ENCODE assay signal across 32 mouse cellular contexts in genomic region chr7:28185884-28186283, GRCm38 (mm10). TPM values are rescaled to one million over a fixed set of nuclear protein-coding genes. Genes with fewer than 3 reads are reported as not detected.
A peak's percentile ranks its signal among the peaks of the same experiment; 100 is the strongest.
DNase-seq lines count a peak whose midpoint lies in the region; ATAC-seq and TF ChIP-seq lines count a peak whose summit lies in the region.
"Had no signal": no experiment of that assay in that cellular context is flagged by ENCODE, and none has a peak within 500 bp of the region (broad histone marks: within the 10 kb centered on the region; RNA-seq: fewer than 3 reads in every experiment).

No protein-coding gene starts in this region.

- H3K27me3 ChIP-seq in hindbrain, embryonic 16.5 days (replicated peaks; ENCODE audit: control insufficient read depth, insufficient read depth, low read length) = no peaks in the 10 kb centered on the region
- H3K27me3 ChIP-seq in hindbrain, embryonic 14.5 days (ENCODE audit: control insufficient read depth, insufficient read depth, low read length) = no peaks in the 10 kb centered on the region
- H3K27me3 ChIP-seq in midbrain, embryonic 11.5 days (ENCODE audit: control insufficient read depth, insufficient read depth, low read length) = no peaks in the 10 kb centered on the region
- H3K27me3 ChIP-seq in midbrain, embryonic 10.5 days (ENCODE audit: low read depth, poor library complexity, severe bottlenecking) = no peaks in the 10 kb centered on the region
- no peaks in the 10 kb centered on the region for H3K27me3 ChIP-seq in E14TG2a.4 (ENCODE audit: insufficient read depth, low read length)
- H3K27me3 ChIP-seq: embryonic facial prominence, embryonic 12.5 days; forebrain, embryonic 15.5 days; hindbrain, embryonic 15.5 days; limb, embryonic 15.5 days; liver, embryonic 13.5 days; neural tube, embryonic 13.5 days; Patski had no signal

- H3K27ac ChIP-seq in hindbrain, embryonic 16.5 days (ENCODE audit: low read depth, low read length) = no peak overlapping the region
- no peak overlapping the region for H3K27ac ChIP-seq in hindbrain, embryonic 14.5 days
- H3K27ac ChIP-seq in midbrain, embryonic 11.5 days (ENCODE audit: low read depth, low read length) = no peak overlapping the region
- no peak overlapping the region for H3K27ac ChIP-seq in midbrain, embryonic 10.5 days (replicated peaks)
- no peak overlapping the region for H3K27ac ChIP-seq in ES-E14 (ENCODE audit: insufficient read depth, low read depth, low read length, poor library complexity, severe bottlenecking)
- H3K27ac ChIP-seq: embryonic facial prominence, embryonic 12.5 days; forebrain, embryonic 15.5 days; gastrocnemius, adult 2 months; heart, embryonic 10.5 days; hindbrain, embryonic 15.5 days; layer of hippocampus, adult 2 months; limb, embryonic 15.5 days; liver, embryonic 13.5 days; neural tube, embryonic 13.5 days had no signal

- H3K4me3 ChIP-seq in hindbrain, embryonic 16.5 days (ENCODE audit: low read length) = no peak overlapping the region
- H3K4me3 ChIP-seq in hindbrain, embryonic 14.5 days (replicated peaks; ENCODE audit: low read length) = no peak overlapping the region
- no peak overlapping the region for H3K4me3 ChIP-seq in midbrain, embryonic 11.5 days (ENCODE audit: low read depth, low read length)
- no peak overlapping the region for H3K4me3 ChIP-seq in midbrain, embryonic 10.5 days
- H3K4me3 ChIP-seq in E14TG2a.4 (replicated peaks; ENCODE audit: low read length) = peak overlapping the region; percentile 62
- H3K4me3 ChIP-seq in ES-E14 (ENCODE audit: insufficient read depth in 1 of 2, low read depth in 1 of 2, low read length in 2 of 2, poor library complexity in 1 of 2, severe bottlenecking in 1 of 2) = peak overlapping the region in 1 of 2 experiments; percentile 60; a peak in 3 of 4 replicates
- H3K4me3 ChIP-seq: embryonic facial prominence, embryonic 12.5 days; forebrain, embryonic 15.5 days; gastrocnemius, adult 2 months; heart, embryonic 10.5 days; hindbrain, embryonic 15.5 days; layer of hippocampus, adult 2 months; limb, embryonic 15.5 days; liver, embryonic 13.5 days; myocyte; neural tube, embryonic 13.5 days had no signal

- H3K9me3 ChIP-seq in hindbrain, embryonic 16.5 days (ENCODE audit: control insufficient read depth, low read length) = no peaks in the 10 kb centered on the region
- no peaks in the 10 kb centered on the region for H3K9me3 ChIP-seq in hindbrain, embryonic 14.5 days (ENCODE audit: control insufficient read depth, low read length)
- H3K9me3 ChIP-seq in midbrain, embryonic 11.5 days (ENCODE audit: control insufficient read depth, low read length) = no peaks in the 10 kb centered on the region
- H3K9me3 ChIP-seq in midbrain, embryonic 10.5 days (replicated peaks) = no peaks in the 10 kb centered on the region
- H3K9me3 ChIP-seq in E14TG2a.4 (ENCODE audit: low read length) (no peaks in the 10 kb centered on the region), ES-E14 (ENCODE audit: control insufficient read depth, insufficient read depth, low read depth, low read length) (no peaks in the 10 kb centered on the region)
- H3K9me3 ChIP-seq: embryonic facial prominence, embryonic 12.5 days; forebrain, embryonic 15.5 days; G1E; heart, embryonic 10.5 days; hindbrain, embryonic 15.5 days; limb, embryonic 15.5 days; liver, embryonic 13.5 days; neural tube, embryonic 13.5 days had no signal

- no peak for DNase-seq in hindbrain, embryonic 14.5 days (ENCODE audit: low spot score)
- DNase-seq in midbrain, embryonic 11.5 days (ENCODE audit: low spot score, missing footprints) = no peak
- no peak for DNase-seq in midbrain, embryonic 10.5 days (ENCODE audit: low spot score)
- DNase-seq in ES-E14 (ENCODE audit: low read depth, low spot score) = no peak
- no peak for DNase-seq in left cerebral cortex, adult 8-10 months (ENCODE audit: low spot score in 2 of 2)
- DNase-seq in layer of hippocampus, adult 9-10 months (ENCODE audit: low spot score) = no peak
- DNase-seq: cerebellum, adult 11 months; cerebellum, adult 9-10 months; cerebellum, postnatal 36 days; gastrocnemius, adult 2 months; heart, postnatal 4 days; kidney, postnatal 25 days; liver, embryonic 13.5 days; lung, adult 18-20 months; lung, postnatal 10 days had no signal

- H3K36me3 ChIP-seq in hindbrain, embryonic 16.5 days (ENCODE audit: control insufficient read depth, insufficient read depth, low read length) = peaks cover 85% of the 10 kb centered on the region
- peaks cover 97% of the 10 kb centered on the region for H3K36me3 ChIP-seq in hindbrain, embryonic 14.5 days (replicated peaks; ENCODE audit: control insufficient read depth, insufficient read depth)
- H3K36me3 ChIP-seq in midbrain, embryonic 11.5 days (ENCODE audit: control insufficient read depth, insufficient read depth, low read length) = peaks cover 64% of the 10 kb centered on the region
- peaks cover 99% of the 10 kb centered on the region for H3K36me3 ChIP-seq in midbrain, embryonic 10.5 days
- H3K36me3 ChIP-seq in E14TG2a.4 (ENCODE audit: insufficient read depth, low read length) = peaks cover 96% of the 10 kb centered on the region
- peaks cover 75% of the 10 kb centered on the region for H3K36me3 ChIP-seq in ES-E14 (ENCODE audit: control insufficient read depth, insufficient read depth, low read length, poor library complexity, severe bottlenecking)

- H3K9ac ChIP-seq in hindbrain, embryonic 16.5 days (ENCODE audit: low read depth, low read length) = no peak overlapping the region
- H3K9ac ChIP-seq in hindbrain, embryonic 14.5 days = no peak overlapping the region
- H3K9ac ChIP-seq in midbrain, embryonic 11.5 days (ENCODE audit: low read length) = no peak overlapping the region
- peak overlapping the region; percentile 14; the same call in 1 of the 2 replicates for H3K9ac ChIP-seq in ES-E14 (ENCODE audit: insufficient read depth, low read depth, low read length, poor library complexity, severe bottlenecking)
- H3K9ac ChIP-seq: embryonic facial prominence, embryonic 12.5 days; forebrain, embryonic 15.5 days; hindbrain, embryonic 15.5 days; limb, embryonic 15.5 days; liver, embryonic 13.5 days; neural tube, embryonic 13.5 days had no signal

- no peak for TF ChIP-seq CTCF in E14TG2a.4 (conservative IDR thresholded peaks at IDR 0.05; ENCODE audit: low read length)

- WGBS in hindbrain, embryonic 16.5 days = 91% methylated on average over 14 of the region's 14 CpGs
- 92% methylated on average over 11 of the region's 14 CpGs for WGBS in hindbrain, embryonic 14.5 days
- 92% methylated on average over 14 of the region's 14 CpGs for WGBS in midbrain, embryonic 11.5 days
- 95% methylated on average over 14 of the region's 14 CpGs for WGBS in midbrain, embryonic 10.5 days

- in situ Hi-C loops in ES-E14 (cut with MboI; ENCODE audit: low sequenced_read_pairs in 2 of 2, unreplicated experiment in 2 of 2) = no loop called here

- peak; percentile 24; the same call in 1 of the 2 replicates for ATAC-seq in hindbrain, embryonic 16.5 days
- ATAC-seq in hindbrain, embryonic 14.5 days (ENCODE audit: low FRiP score) = no peak
- 0 out of 2 replicates have a peak, but pooled peaks have one; percentile 30 for ATAC-seq in midbrain, embryonic 11.5 days (ENCODE audit: low FRiP score)
- ATAC-seq: CD4-positive, CD25-positive, alpha-beta regulatory T cell, adult 4 months; forebrain, embryonic 15.5 days; intestine, embryonic 16.5 days; Patski had no signal

- peaks cover 7% of the 10 kb centered on the region for H3K4me1 ChIP-seq in hindbrain, embryonic 16.5 days (ENCODE audit: control insufficient read depth, insufficient read depth, low read depth, low read length)
- peaks cover 6% of the 10 kb centered on the region; the same call in 1 of the 2 replicates for H3K4me1 ChIP-seq in hindbrain, embryonic 14.5 days (replicated peaks; ENCODE audit: control insufficient read depth, insufficient read depth, low read length)
- H3K4me1 ChIP-seq in midbrain, embryonic 11.5 days (ENCODE audit: control insufficient read depth, insufficient read depth, low read length) = peaks cover 4% of the 10 kb centered on the region
- H3K4me1 ChIP-seq in midbrain, embryonic 10.5 days = peaks cover 7% of the 10 kb centered on the region
- H3K4me1 ChIP-seq in E14TG2a.4 (replicated peaks; ENCODE audit: low read depth, low read length) (peaks cover 42% of the 10 kb centered on the region), ES-E14 (ENCODE audit: control insufficient read depth in 2 of 2, insufficient read depth in 2 of 2, low read length in 2 of 2, poor library complexity in 1 of 2) (peaks cover 0 to 11% of the 10 kb centered on the region in 2 experiments; a peak in 1 of 4 replicates)

- no peak overlapping the region for H3K4me2 ChIP-seq in hindbrain, embryonic 16.5 days (ENCODE audit: low read length)
- no peak overlapping the region for H3K4me2 ChIP-seq in hindbrain, embryonic 14.5 days (replicated peaks)
- H3K4me2 ChIP-seq in midbrain, embryonic 11.5 days = no peak overlapping the region
- H3K4me2 ChIP-seq: embryonic facial prominence, embryonic 12.5 days; forebrain, embryonic 15.5 days; hindbrain, embryonic 15.5 days; limb, embryonic 15.5 days; liver, embryonic 13.5 days; neural tube, embryonic 13.5 days had no signal

TF ChIP-seq in ES-E14, 5 proteins besides CTCF, POLR2A, EP300 and RAD21 (continues in another document):
- no peak for TF ChIP-seq ZC3H11A (IDR thresholded peaks at IDR 0.05; ENCODE audit: borderline replicate concordance, low read depth, low read length)

RNA-seq across cellular contexts. Expression of gene Dyrk1b, which starts 6.6 kb away (rescaled TPM):
- polyA plus RNA-seq in hindbrain, embryonic 16.5 days (2015; fragmentation: Nextera tagmentation; extraction: Ambion mirVana) = 8.1 and 9.9 TPM in 2 replicates
- polyA plus RNA-seq in hindbrain, embryonic 14.5 days (2014; fragmentation: Nextera tagmentation; extraction: Ambion mirVana) = 11.6 and 12.6 TPM in 2 replicates
- 14.5 and 16.0 TPM in 2 replicates for polyA plus RNA-seq in midbrain, embryonic 11.5 days (2014; fragmentation: Nextera tagmentation; extraction: Ambion mirVana)
- 13.5 and 16.9 TPM in 2 replicates for polyA plus RNA-seq in midbrain, embryonic 10.5 days (2016; fragmentation: Nextera tagmentation; extraction: Ambion mirVana)
- 3.9 and 6.3 TPM in 2 replicates for total RNA-seq in ES-E14 (2012; rRNA removed)
- 10 to 100 TPM; 42.5 to 45.3 (median 44.3) TPM for total RNA-seq in left cerebral cortex, adult 8-10 months (2022)

RNA-seq across cellular contexts. Expression of gene Fbl, which starts 16.4 kb away (rescaled TPM):
- polyA plus RNA-seq in hindbrain, embryonic 16.5 days (2015; fragmentation: Nextera tagmentation; extraction: Ambion mirVana) = 57.1 and 66.1 TPM in 2 replicates
- 23.1 and 28.2 TPM in 2 replicates for polyA plus RNA-seq in hindbrain, embryonic 14.5 days (2014; fragmentation: Nextera tagmentation; extraction: Ambion mirVana)
- 43.2 and 46.0 TPM in 2 replicates for polyA plus RNA-seq in midbrain, embryonic 11.5 days (2014; fragmentation: Nextera tagmentation; extraction: Ambion mirVana)
- polyA plus RNA-seq in midbrain, embryonic 10.5 days (2016; fragmentation: Nextera tagmentation; extraction: Ambion mirVana) = 136 and 158 TPM in 2 replicates
- total RNA-seq in ES-E14 (2012; rRNA removed) = 150 and 189 TPM in 2 replicates
- total RNA-seq in left cerebral cortex, adult 8-10 months (2022) = 10 to 100 TPM; 47.8 to 59.8 (median 56.9) TPM

RNA-seq across cellular contexts. Expression of gene 9530053A07Rik, which starts 56.6 kb away (rescaled TPM):
- polyA plus RNA-seq in hindbrain, embryonic 16.5 days (2015; fragmentation: Nextera tagmentation; extraction: Ambion mirVana) = 0.10 and 0.13 TPM in 2 replicates
- 0.09 and 0.24 TPM in 2 replicates for polyA plus RNA-seq in hindbrain, embryonic 14.5 days (2014; fragmentation: Nextera tagmentation; extraction: Ambion mirVana)
- 0.03 and 0.08 TPM in 2 replicates for polyA plus RNA-seq in midbrain, embryonic 11.5 days (2014; fragmentation: Nextera tagmentation; extraction: Ambion mirVana)
- 0.05 and 0.17 TPM in 2 replicates for polyA plus RNA-seq in midbrain, embryonic 10.5 days (2016; fragmentation: Nextera tagmentation; extraction: Ambion mirVana)
- 0.85 and 1.4 TPM in 2 replicates for total RNA-seq in ES-E14 (2012; rRNA removed)
- total RNA-seq in left cerebral cortex, adult 8-10 months (2022) = under 1 TPM; 0.06 to 0.12 (median 0.07) TPM
- total RNA-seq: adrenal gland, postnatal 14 days; gastrocnemius, adult 2 months; heart, postnatal 4 days; left cerebral cortex, postnatal 4 days had no signal
- polyA plus RNA-seq: CD4-positive, CD25-positive, alpha-beta regulatory T cell, adult 4 months; G1E; kidney, embryonic 14.5 days; limb, embryonic 15.5 days; liver, embryonic 13.5 days had no signal
